Mouse (Mus musculus) spleen, adult 2 months (tissue): ENCODE data around the gene Klhl26.

Experiments used
- CTCF ChIP-seq: fragments of 200-500 bp; IDR thresholded peaks from 2 replicates; pipeline ENCODE4 v1.5.1; 2011; ENCODE audit warnings: mild to moderate bottlenecking, inconsistent platforms; ENCODE audit not compliant: insufficient read depth, insufficient read length, insufficient replicate concordance; ENCODE audit errors: extremely low read depth
- POLR2A ChIP-seq: fragments of 200-500 bp; IDR thresholded peaks from 2 replicates; pipeline ENCODE4 v1.6.1; 2011; ENCODE audit warnings: low read depth, low read length, inconsistent platforms

DNA sequence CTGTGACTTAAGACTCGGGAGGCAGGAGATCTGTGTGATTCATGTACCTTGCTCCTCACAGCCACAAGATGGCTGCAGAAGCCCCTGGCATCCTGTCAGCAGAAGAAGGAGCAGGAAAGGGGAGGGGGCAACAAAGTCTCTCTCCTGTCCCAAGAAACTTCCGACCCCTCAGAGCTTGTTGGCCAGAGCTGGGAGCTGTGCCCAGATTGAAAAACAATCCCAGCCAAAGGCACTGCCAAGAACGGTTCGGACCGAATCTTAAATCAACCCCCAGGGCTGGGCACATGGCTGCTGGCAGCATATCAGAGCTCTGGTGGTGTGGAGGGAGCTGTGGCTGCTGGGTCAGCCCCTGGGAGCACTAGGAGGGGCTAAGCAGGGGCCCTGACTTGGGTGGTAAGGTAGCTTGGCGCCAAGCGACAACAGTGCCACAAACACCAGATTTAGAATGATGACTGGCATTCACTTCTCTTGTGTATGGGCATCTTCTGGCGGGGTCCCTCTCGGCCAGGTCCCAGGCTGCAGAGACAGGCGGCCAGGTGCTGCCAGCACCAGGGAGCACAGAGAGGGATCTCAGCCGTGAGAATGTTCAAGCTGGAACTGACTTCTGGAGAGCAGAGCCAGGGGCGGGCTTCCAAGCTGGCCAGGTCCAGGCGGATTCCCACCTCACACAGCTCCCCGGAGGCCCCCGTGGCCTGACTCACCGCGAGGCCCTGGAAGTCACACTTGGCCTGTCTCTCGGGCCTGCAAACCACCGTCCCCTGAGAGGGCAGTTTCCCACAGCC, 28.9 kb downstream of the Klhl26 start:
- no peak for TF ChIP-seq CTCF
- no peak for TF ChIP-seq POLR2A
